Mouse (Mus musculus) G1E-ER4 (cell line): Measurements from ENCODE around the gene Gm28539. TPM values are rescaled to one million over a fixed set of nuclear protein-coding genes. Genes with fewer than 3 reads are reported as not detected.

Experiments
- GATA1 ChIP-seq: IDR thresholded peaks from one replicate; pipeline ENCODE4 v1.8.0; 2012; ENCODE audit warnings: low read length, inconsistent platforms
- polyA plus RNA-seq: library from polyadenylated mRNA; stranded (reverse); fragments of >175 nt; gene quantifications from 2 replicates; pipeline ENCODE4 v1.2.3, GENCODE M21; 2012

Gm28539 gene
- not detected in 2 replicates for polyA plus RNA-seq

- no peak for TF ChIP-seq GATA1
Measured at GRCm38 (mm10) chr16:18836468-18837208, at the start of gene Gm28539, which contains the start of gene 2510002D24Rik. Gene Gm28539, plus strand, starts transcription at chr16:18836584. Gene 2510002D24Rik, plus strand, starts transcription at chr16:18836578.

GRCm38 (mm10) chr16:18786652-18787051 is 49.7 kb upstream of the Gm28539 start:
- TF ChIP-seq GATA1: no peak

- no peak for TF ChIP-seq GATA1
Measured at GRCm38 (mm10) chr16:18788627-18789406, 47.6 kb upstream of the Gm28539 start.

- no peak for TF ChIP-seq GATA1
Measured at GRCm38 (mm10) chr16:18795223-18795899, 41.0 kb upstream of the Gm28539 start.

GRCm38 (mm10) chr16:18796645-18797044 is 39.7 kb upstream of the Gm28539 start:
- TF ChIP-seq GATA1: no peak

- no peak for TF ChIP-seq GATA1
Measured at GRCm38 (mm10) chr16:18798151-18798550, 38.2 kb upstream of the Gm28539 start.

GRCm38 (mm10) chr16:18798841-18799240 is 37.5 kb upstream of the Gm28539 start:
- TF ChIP-seq GATA1: no peak

GRCm38 (mm10) chr16:18805746-18806145 is 30.6 kb upstream of the Gm28539 start:
- TF ChIP-seq GATA1: no peak

- TF ChIP-seq GATA1: no peak
Measured at GRCm38 (mm10) chr16:18809001-18809400, 27.4 kb upstream of the Gm28539 start.

GRCm38 (mm10) chr16:18811032-18811431 is 25.4 kb upstream of the Gm28539 start:
- TF ChIP-seq GATA1: no peak

- TF ChIP-seq GATA1: no peak
Measured at GRCm38 (mm10) chr16:18811468-18812384, 24.7 kb upstream of the Gm28539 start, which contains the start of the genes Ufd1 and Cdc45. Gene Ufd1, plus strand, starts transcription at chr16:18811779. Gene Cdc45, minus strand, starts transcription at chr16:18811987.

GRCm38 (mm10) chr16:18812385-18812910 is 23.9 kb upstream of the Gm28539 start:
- no peak for TF ChIP-seq GATA1

- TF ChIP-seq GATA1: no peak
Measured at GRCm38 (mm10) chr16:18822356-18822755, 14.0 kb upstream of the Gm28539 start.

GRCm38 (mm10) chr16:18822925-18823324 is 13.5 kb upstream of the Gm28539 start:
- no peak for TF ChIP-seq GATA1
